Mouse (Mus musculus) MEL (cell line): ENCODE results near the gene Gjc2. TPM values are rescaled to one million over a fixed set of nuclear protein-coding genes. Genes with fewer than 3 reads are reported as not detected.

Experiments
- DNase-seq: peaks from one replicate; pipeline ENCODE4 v3.0.0; 2011; ENCODE audit warnings: low read depth, low spot score
- H3K27ac ChIP-seq: 2 replicates; pipeline ENCODE4 v1.5.1; 2012; ENCODE audit warnings: low read depth, mild to moderate bottlenecking, control low read depth, low read length, moderate library complexity; ENCODE audit not compliant: control insufficient read depth
- H3K27me3 ChIP-seq, 2 experiments: fragments of 150-350 bp in 1 of 2; sonication (generic) in 1 of 2; 2 replicates each; pipeline ENCODE4 v1.6.1; 2012; ENCODE audit warnings: low read length in 2 of 2, mild to moderate bottlenecking in 2 of 2, improper control_type of control experiment in 1 of 2, moderate library complexity in 1 of 2; ENCODE audit not compliant: insufficient read depth in 2 of 2, control insufficient read depth in 1 of 2
- H3K36me3 ChIP-seq, 2 experiments: 2 replicates each; pipeline ENCODE4 v1.6.1; 2012 to 2014; ENCODE audit warnings: low read length in 2 of 2, improper control_type of control experiment in 1 of 2, inconsistent platforms in 1 of 2, mild to moderate bottlenecking in 1 of 2; ENCODE audit not compliant: insufficient read depth in 2 of 2, control insufficient read depth in 1 of 2
- H3K4me1 ChIP-seq, 2 experiments: fragments of 150-350 bp in 1 of 2; sonication (generic) in 1 of 2; 2 replicates each; pipeline ENCODE4 v1.6.1; 2012; ENCODE audit warnings: low read length in 2 of 2, improper control_type of control experiment in 1 of 2, mild to moderate bottlenecking in 1 of 2; ENCODE audit not compliant: insufficient read depth in 2 of 2, control insufficient read depth in 1 of 2
- H3K4me3 ChIP-seq, 2 experiments: fragments of 150-350 bp in 1 of 2; sonication (generic) in 1 of 2; 2 replicates each; pipeline ENCODE4 v1.5.1; 2012; ENCODE audit warnings: low read depth in 2 of 2, low read length in 2 of 2, mild to moderate bottlenecking in 2 of 2, moderate library complexity in 2 of 2, control low read depth in 1 of 2, improper control_type of control experiment in 1 of 2; ENCODE audit not compliant: control insufficient read depth in 1 of 2, insufficient read depth in 1 of 2
- H3K79me2 ChIP-seq: 2 replicates; pipeline ENCODE4 v1.6.1; 2012; ENCODE audit warnings: mild to moderate bottlenecking, low read length, moderate library complexity; ENCODE audit not compliant: control insufficient read depth, poor library complexity, insufficient read depth
- H3K9ac ChIP-seq: 2 replicates; pipeline ENCODE4 v1.6.1; 2012; ENCODE audit warnings: low read depth, mild to moderate bottlenecking, control low read depth, low read length, moderate library complexity; ENCODE audit not compliant: control insufficient read depth, poor library complexity, severe bottlenecking
- H3K9me3 ChIP-seq: fragments of 150-350 bp; sonication (generic); replicated peaks from 2 replicates; pipeline ENCODE4 v1.6.1; 2012; ENCODE audit warnings: mild to moderate bottlenecking, low read length, improper control_type of control experiment, moderate library complexity; ENCODE audit not compliant: insufficient read depth
- BHLHE40 ChIP-seq: IDR thresholded peaks from 2 replicates; pipeline ENCODE4 v1.6.1; 2012; ENCODE audit warnings: low read depth, mild to moderate bottlenecking, inconsistent platforms, low read length, improper control_type of control experiment, borderline replicate concordance
- CTCF ChIP-seq, 3 experiments: IDR thresholded peaks in 2 of 3; conservative IDR thresholded peaks in 1 of 3; 2 replicates each; pipeline ENCODE4 v1.5.1; 2011 to 2012; ENCODE audit warnings: low read length in 3 of 3, low read depth in 2 of 3, mild to moderate bottlenecking in 2 of 3, improper control_type of control experiment in 1 of 3, inconsistent platforms in 1 of 3, mixed read lengths in 1 of 3, moderate library complexity in 1 of 3; ENCODE audit not compliant: control insufficient read depth in 1 of 3, insufficient read depth in 1 of 3, poor library complexity in 1 of 3, severe bottlenecking in 1 of 3
- EP300 ChIP-seq, 2 experiments: IDR thresholded peaks; 2 replicates each; pipeline ENCODE4 v1.6.1; 2011; ENCODE audit warnings: improper control_type of control experiment in 2 of 2, low read length in 2 of 2, low read depth in 1 of 2, mild to moderate bottlenecking in 1 of 2
- KAT2A ChIP-seq: conservative IDR thresholded peaks from 2 replicates; pipeline ENCODE4 v1.6.1; 2012; ENCODE audit warnings: low read depth, low read length, improper control_type of control experiment, inconsistent platforms
- MAFK ChIP-seq: IDR thresholded peaks from 2 replicates; pipeline ENCODE4 v1.6.1; 2011; ENCODE audit warnings: low read depth, mild to moderate bottlenecking, low read length, improper control_type of control experiment, borderline replicate concordance
- MEF2A ChIP-seq: IDR thresholded peaks from 2 replicates; pipeline ENCODE4 v1.6.1; 2014; ENCODE audit warnings: low read depth, mild to moderate bottlenecking, inconsistent platforms, low read length, improper control_type of control experiment; ENCODE audit not compliant: poor library complexity, insufficient replicate concordance, severe bottlenecking; ENCODE audit errors: extremely low read depth
- MYB ChIP-seq: IDR thresholded peaks from 2 replicates; pipeline ENCODE4 v1.6.1; 2011; ENCODE audit warnings: mild to moderate bottlenecking, low read depth, low read length, improper control_type of control experiment
- NELFE ChIP-seq: IDR thresholded peaks from 2 replicates; pipeline ENCODE4 v1.6.1; 2011; ENCODE audit warnings: low read depth, low read length, improper control_type of control experiment
- POLR2AphosphoS2 ChIP-seq: IDR thresholded peaks from 2 replicates; pipeline ENCODE4 v1.6.1; 2011; ENCODE audit warnings: low read length, improper control_type of control experiment
- RAD21 ChIP-seq: IDR thresholded peaks from 2 replicates; pipeline ENCODE4 v1.6.1; 2011; ENCODE audit warnings: mild to moderate bottlenecking, low read depth, low read length, improper control_type of control experiment
- SMC3 ChIP-seq: IDR thresholded peaks from 2 replicates; pipeline ENCODE4 v1.6.1; 2011; ENCODE audit warnings: low read depth, low read length, improper control_type of control experiment
- UBTF ChIP-seq: IDR thresholded peaks from 2 replicates; pipeline ENCODE4 v1.6.1; 2012; ENCODE audit warnings: low read depth, mild to moderate bottlenecking, inconsistent platforms, low read length, improper control_type of control experiment, moderate library complexity, borderline replicate concordance; ENCODE audit not compliant: insufficient read depth
- ZC3H11A ChIP-seq: IDR thresholded peaks from 2 replicates; pipeline ENCODE4 v1.6.1; 2012; ENCODE audit warnings: low read depth, mild to moderate bottlenecking, inconsistent platforms, low read length, improper control_type of control experiment
- ZKSCAN1 ChIP-seq: IDR thresholded peaks from 2 replicates; pipeline ENCODE4 v1.6.1; 2012; ENCODE audit warnings: low read depth, mild to moderate bottlenecking, inconsistent platforms, low read length, improper control_type of control experiment, moderate library complexity
- ZMIZ1 ChIP-seq: IDR thresholded peaks from 2 replicates; pipeline ENCODE4 v1.6.1; 2012; ENCODE audit warnings: low read depth, mild to moderate bottlenecking, inconsistent platforms, low read length, improper control_type of control experiment, moderate library complexity
- ZNF384 ChIP-seq: IDR thresholded peaks from 2 replicates; pipeline ENCODE4 v1.6.1; 2012; ENCODE audit warnings: low read depth, mild to moderate bottlenecking, inconsistent platforms, low read length, improper control_type of control experiment
- polyA plus RNA-seq, 2 experiments: library from polyadenylated mRNA; stranded (reverse) in 1 of 2; unstranded in 1 of 2; fragments of >175 nt in 1 of 2; fragments of >200 nt in 1 of 2; gene quantifications; 2 replicates each; pipeline versions ENCODE4 v1.2.1 to v1.2.4; 2012; ENCODE audit warnings: low replicate concordance in 2 of 2, low read depth in 1 of 2; ENCODE audit not compliant: insufficient read length in 2 of 2, insufficient read depth in 1 of 2, missing spikeins in 1 of 2
- total RNA-seq: library from RNA; depleted of rRNA; stranded (reverse); fragments of 300-350 nt; gene quantifications from 2 replicates; pipeline ENCODE4 v1.2.3, GENCODE M21; 2012

Gene Gjc2
- total and polyA plus RNA-seq, 3 experiments = 0.07 to 0.08 TPM; not detected in 1

DNA sequence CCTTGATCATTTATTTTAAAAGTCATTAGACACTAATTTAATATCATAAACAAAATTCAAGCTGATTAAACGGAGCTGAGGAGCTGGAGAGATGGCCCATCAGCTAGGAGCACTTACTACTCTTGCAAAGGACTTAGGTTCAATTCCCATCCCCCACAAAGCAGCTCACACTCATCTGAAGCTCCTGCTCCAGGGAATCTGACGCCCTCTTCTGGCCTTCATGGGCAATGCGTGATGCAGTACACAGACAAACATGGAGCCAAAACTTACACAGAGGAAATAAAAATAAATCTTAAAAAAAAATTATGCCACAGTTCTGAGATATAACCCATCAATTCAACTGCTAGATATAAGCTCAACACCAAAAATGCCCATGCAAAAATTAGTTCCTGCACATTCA lies 31.3 kb downstream of the Gjc2 start:
- TF ChIP-seq RAD21 = peak; percentile 24
- no peak for TF ChIP-seq ZC3H11A
- TF ChIP-seq CTCF (IDR thresholded peaks at IDR 0.05 in 2 of 3, conservative IDR thresholded peaks at IDR 0.05 in 1 of 3; ENCODE audit: control insufficient read depth in 1 of 3, insufficient read depth in 1 of 3, low read depth in 2 of 3, low read length in 3 of 3, poor library complexity in 1 of 3, severe bottlenecking in 1 of 3) = peak; percentile 47 to 71 (median 55)
- peak; percentile 53 for TF ChIP-seq SMC3
- no peak for TF ChIP-seq BHLHE40
- peak; percentile 72 for TF ChIP-seq ZNF384
- no peaks in the 10 kb centered on the region for H3K4me1 ChIP-seq
- H3K36me3 ChIP-seq = no peaks in the 10 kb centered on the region
- H3K79me2 ChIP-seq = no peaks in the 10 kb centered on the region
- H3K9ac ChIP-seq = no peak overlapping the region
- peak; percentile 59 for DNase-seq
- H3K4me3 ChIP-seq = no peak overlapping the region
- no peak overlapping the region for H3K27ac ChIP-seq
- peaks cover 2 to 6% of the 10 kb centered on the region in 2 experiments; a peak in 2 of 4 replicates for H3K27me3 ChIP-seq
- no peaks in the 10 kb centered on the region for H3K9me3 ChIP-seq

DNA sequence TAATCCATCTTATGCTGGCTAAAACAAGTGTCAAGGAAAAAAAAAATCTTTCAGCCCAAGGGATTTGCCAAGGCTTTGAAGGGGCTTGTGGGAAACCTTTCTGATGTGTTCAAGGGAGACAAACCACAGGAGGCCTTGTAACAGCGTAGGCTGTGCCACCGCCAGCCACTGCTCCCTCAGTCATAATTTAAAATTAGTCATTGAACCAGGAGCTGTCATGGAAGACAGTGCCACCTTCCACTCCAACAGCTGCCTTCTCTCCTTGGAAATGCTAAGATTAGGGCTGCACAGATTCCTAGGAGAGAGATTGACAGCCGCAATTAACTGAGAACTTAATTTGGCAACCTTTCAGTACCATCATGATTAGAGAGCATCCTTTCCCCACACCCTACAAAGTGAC lies 33.7 kb downstream of the Gjc2 start:
- Histone ChIP-seq H3K79me2 (no peaks in the 10 kb centered on the region), H3K4me1 (no peaks in the 10 kb centered on the region), H3K27me3 (peaks cover 5 to 11% of the 10 kb centered on the region in 2 experiments), H3K27ac (no peak overlapping the region), H3K36me3 (no peaks in the 10 kb centered on the region), H3K9me3 (no peaks in the 10 kb centered on the region), H3K9ac (no peak overlapping the region), H3K4me3 (no peak overlapping the region)
- TF ChIP-seq EP300 (IDR thresholded peaks at IDR 0.05; ENCODE audit: low read depth in 1 of 2, low read length in 2 of 2) (no peak), ZKSCAN1 (no peak), MEF2A (no peak), MYB (no peak), RAD21 (no peak), ZNF384 (no peak), NELFE (no peak), ZC3H11A (no peak), KAT2A (no peak), UBTF (no peak), POLR2AphosphoS2 (no peak), SMC3 (no peak), ZMIZ1 (no peak), MAFK (no peak)
- no peak for DNase-seq
